Mouse (Mus musculus) megakaryocyte, embryonic 14.5 days (primary cell): ENCODE results near the gene Errfi1.

Experiments used
- FLI1 ChIP-seq: IDR thresholded peaks from 2 replicates; pipeline ENCODE4 v1.6.1; 2012; ENCODE audit warnings: low read length, inconsistent platforms, mixed read lengths
- GATA1 ChIP-seq: IDR thresholded peaks from 3 replicates; pipeline ENCODE4 v1.6.1; 2012; ENCODE audit warnings: mixed read lengths, low read length, inconsistent platforms, borderline replicate concordance

GRCm38 (mm10) chr4:150860526-150860925, 6.8 kb downstream of the Errfi1 start:
- no peak for TF ChIP-seq GATA1
- TF ChIP-seq FLI1 = no peak
